Mouse (Mus musculus): ENCODE data around the gene Repin1.
"Not testable (repeated sequence)": the region's sequence is repeated elsewhere in the genome, so short reads cannot be mapped to it uniquely, and the experiment has no call there.

The Repin1 gene

DNA sequence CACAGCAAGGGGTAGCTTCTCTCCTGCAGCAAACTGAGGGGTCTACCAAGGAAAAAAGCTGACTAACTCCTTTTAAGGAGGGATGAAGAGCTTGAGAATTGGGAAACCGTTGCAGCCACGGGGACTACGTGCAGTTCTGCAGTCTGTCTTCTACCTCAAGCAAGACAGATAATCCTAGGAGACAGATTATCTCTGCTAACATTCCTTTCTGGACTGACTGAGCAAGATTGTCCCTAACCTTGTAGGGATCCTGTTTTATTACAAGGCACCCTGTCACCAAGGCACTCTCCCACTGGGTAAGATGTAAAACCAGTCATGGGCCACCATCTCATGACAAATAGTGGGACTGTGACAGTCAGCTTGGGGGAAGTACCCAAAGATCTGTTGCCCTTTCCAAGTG is 12.4 kb upstream of the Repin1 start:
- no peak for DNase-seq

- DNase-seq: no peak
These were observed 11.6 kb upstream of the Repin1 start for GRCm38 (mm10) chr6:48582037-48582436.

DNA sequence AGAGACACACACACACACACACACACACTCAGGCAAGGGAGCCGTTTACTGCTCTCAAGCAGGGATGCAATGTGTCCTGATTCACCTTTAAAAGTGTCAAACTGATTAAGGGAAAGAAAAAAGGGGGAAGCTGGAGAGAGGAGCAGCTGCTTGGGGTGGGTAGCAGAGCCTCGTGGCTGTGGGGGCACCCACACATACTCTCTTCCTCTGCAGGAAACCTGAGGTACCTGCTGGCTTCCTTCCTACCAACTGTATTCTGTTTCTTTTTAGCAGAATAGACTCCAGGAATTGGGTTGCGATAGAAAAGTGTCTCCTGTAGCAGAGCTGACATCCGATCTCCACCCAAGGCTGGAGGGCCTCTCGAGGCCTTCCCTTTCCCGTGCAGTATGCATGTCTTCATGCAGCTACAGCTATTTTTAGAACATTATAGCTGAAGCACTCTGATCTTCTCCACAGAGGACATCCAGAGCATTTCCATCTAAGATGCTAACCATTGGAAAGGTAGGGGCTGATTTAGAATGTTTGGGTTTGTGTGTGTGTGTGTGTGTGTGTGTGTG is 4.4 kb upstream of the Repin1 start, which contains the start of gene Gm45021:
TSS of gene Gm45021 (plus strand) at position 417 of the 557 bp plus-strand sequence.
- DNase-seq: no peak

DNA sequence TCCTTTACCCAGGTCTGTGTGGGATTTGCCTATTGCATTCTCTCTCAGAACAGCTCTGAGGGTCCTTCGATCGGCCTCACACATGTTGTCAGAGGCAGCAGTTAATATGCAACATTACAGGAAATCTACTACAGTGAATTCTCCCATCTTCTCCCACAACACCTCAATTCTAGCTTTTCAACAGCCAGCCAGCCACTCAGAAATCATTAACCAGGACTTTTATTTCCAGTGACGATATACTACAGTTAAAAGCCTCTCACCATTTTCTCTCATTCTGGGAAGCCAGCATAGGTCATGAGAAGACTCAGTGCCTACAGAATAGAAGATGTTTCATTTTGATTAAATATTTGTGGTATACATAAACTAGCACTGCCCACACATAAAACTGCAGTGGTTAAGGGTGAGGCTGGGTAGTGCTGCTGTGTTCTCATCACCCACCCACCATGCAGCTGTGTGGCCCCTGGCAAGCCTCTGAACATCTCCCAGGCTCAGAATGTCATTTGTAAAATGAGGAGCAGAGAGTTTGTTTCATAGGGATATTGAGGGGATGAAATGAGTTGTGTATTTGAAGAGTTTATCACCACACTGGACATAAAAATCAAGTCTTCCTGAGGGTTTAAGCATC is 2.4 kb upstream of the Repin1 start:
- DNase-seq: no peak

GRCm38 (mm10) chr6:48591871-48592270 is 1.8 kb upstream of the Repin1 start:
- no peak for DNase-seq

GRCm38 (mm10) chr6:48594043-48594738 is 508 bp downstream of the Repin1 start:
- no peak for DNase-seq

GRCm38 (mm10) chr6:48595278-48595677 is 1.6 kb downstream of the Repin1 start:
- DNase-seq: peak; percentile 64

- DNase-seq: no peak
These were observed 3.0 kb downstream of the Repin1 start for GRCm38 (mm10) chr6:48596545-48597232.

DNA sequence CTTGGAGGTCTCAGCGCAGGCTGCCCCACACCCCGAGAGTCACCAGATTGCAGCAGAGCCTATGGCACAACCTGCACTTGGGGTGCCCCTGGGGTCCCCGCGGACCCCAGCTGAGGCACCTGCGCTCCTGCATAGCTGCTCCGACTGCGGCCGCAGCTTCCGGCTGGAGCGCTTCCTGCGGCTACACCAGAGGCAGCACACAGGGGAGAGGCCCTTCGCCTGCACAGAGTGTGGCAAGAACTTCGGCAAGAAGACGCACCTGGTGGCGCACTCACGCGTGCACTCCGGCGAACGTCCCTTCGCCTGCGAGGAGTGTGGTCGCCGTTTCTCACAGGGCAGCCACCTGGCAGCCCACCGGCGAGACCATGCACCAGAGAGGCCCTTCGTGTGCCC is 3.5 kb downstream of the Repin1 start:
- no peak for DNase-seq

- DNase-seq: no peak
These were observed 6.9 kb downstream of the Repin1 start for GRCm38 (mm10) chr6:48600594-48600993.

- peak; percentile 98 for DNase-seq
These were observed 7.8 kb downstream of the Repin1 start, which contains the start of gene Zfp775 for GRCm38 (mm10) chr6:48601271-48602079. Gene Zfp775 (plus strand): TSS chr6:48602063.

GRCm38 (mm10) chr6:48602080-48602741 is 8.5 kb downstream of the Repin1 start:
- peak; percentile 59 for DNase-seq

DNA sequence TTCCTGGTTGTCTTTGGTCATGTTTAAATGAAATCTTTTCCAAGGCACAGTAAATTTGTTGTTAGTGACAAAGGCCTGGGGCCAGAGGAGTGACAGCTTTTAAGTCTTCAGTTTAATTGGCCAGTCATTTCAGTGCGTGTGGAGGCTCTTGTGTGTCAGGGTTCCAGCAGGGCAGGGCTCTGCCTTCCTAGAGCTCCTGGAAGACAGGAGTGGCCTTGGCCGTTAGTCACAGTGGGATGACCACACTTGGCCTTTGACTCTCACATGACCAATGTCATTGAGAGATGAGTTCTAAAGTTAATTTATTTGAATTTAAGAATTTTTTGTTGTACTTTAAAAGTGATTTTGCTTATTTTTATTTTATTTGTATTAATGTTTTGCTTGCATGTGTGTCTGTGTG is 14.4 kb downstream of the Repin1 start:
- no peak for DNase-seq

GRCm38 (mm10) chr6:48609512-48609911 is 15.8 kb downstream of the Repin1 start:
- DNase-seq: no peak

- DNase-seq: no peak
These were observed 17.0 kb downstream of the Repin1 start for GRCm38 (mm10) chr6:48610657-48611056.

GRCm38 (mm10) chr6:48613464-48613863 is 19.8 kb downstream of the Repin1 start:
- no peak for DNase-seq

GRCm38 (mm10) chr6:48614756-48615155 is 21.1 kb downstream of the Repin1 start:
- DNase-seq: no peak

- no peak for DNase-seq
These were observed 26.3 kb downstream of the Repin1 start for GRCm38 (mm10) chr6:48620031-48620430.

GRCm38 (mm10) chr6:48622186-48622843 is 28.6 kb downstream of the Repin1 start:
- DNase-seq: not testable (repeated sequence)

DNA sequence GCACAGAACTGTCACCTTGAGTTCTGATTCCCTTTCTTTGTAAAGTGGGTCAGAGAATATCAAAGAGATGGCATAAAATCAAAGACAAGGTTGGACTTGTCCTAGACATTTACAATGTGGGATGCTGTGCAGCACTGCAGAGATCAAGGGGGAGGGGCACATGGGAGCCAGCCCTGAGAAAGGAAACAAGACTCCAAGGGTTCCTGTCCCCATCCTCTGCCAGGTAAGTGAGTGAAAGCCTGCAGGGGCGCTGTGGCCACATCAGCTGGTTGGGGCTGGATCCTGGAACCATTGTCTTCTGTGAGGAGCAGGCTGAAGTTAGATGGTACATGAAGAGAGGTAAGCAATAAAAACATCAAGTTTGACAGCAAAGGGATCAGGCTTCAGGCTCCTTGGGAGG is 29.8 kb downstream of the Repin1 start:
- DNase-seq: no peak

- DNase-seq: no peak
These were observed 32.8 kb downstream of the Repin1 start, which contains the start of gene AI854703 for GRCm38 (mm10) chr6:48626464-48626863. Gene AI854703 (plus strand): TSS chr6:48626764.
